Mouse (Mus musculus) cerebellum, adult 11-12 months (tissue): ENCODE measurements around the gene Ccdc47.
A peak's percentile ranks its signal among the peaks of the same experiment; 100 is the strongest.

Experiments used
- DNase-seq: peaks from one replicate; pipeline ENCODE4 v3.0.0; 2022

Ccdc47 gene

GRCm38 (mm10) chr11:106195341-106195740 is 20.8 kb downstream of the Ccdc47 start:
- DNase-seq: no peak

GRCm38 (mm10) chr11:106194891-106195290 is 21.3 kb downstream of the Ccdc47 start:
- no peak for DNase-seq

GRCm38 (mm10) chr11:106194155-106194541 is 22.0 kb downstream of the Ccdc47 start:
- no peak for DNase-seq

GRCm38 (mm10) chr11:106193371-106194154 is 22.6 kb downstream of the Ccdc47 start:
- peak; percentile 98 for DNase-seq

GRCm38 (mm10) chr11:106192657-106193370 is 23.3 kb downstream of the Ccdc47 start:
- DNase-seq: no peak

GRCm38 (mm10) chr11:106192241-106192640 is 23.9 kb downstream of the Ccdc47 start:
- DNase-seq: no peak

- DNase-seq: no peak
These were observed 24.4 kb downstream of the Ccdc47 start for GRCm38 (mm10) chr11:106191716-106192115.

GRCm38 (mm10) chr11:106187326-106187725 is 28.8 kb downstream of the Ccdc47 start:
- DNase-seq: no peak

- DNase-seq: no peak
These were observed 35.7 kb downstream of the Ccdc47 start for GRCm38 (mm10) chr11:106180449-106180801.

- peak; percentile 85 for DNase-seq
These were observed 36.3 kb downstream of the Ccdc47 start for GRCm38 (mm10) chr11:106179711-106180448.

- no peak for DNase-seq
These were observed 37.9 kb downstream of the Ccdc47 start for GRCm38 (mm10) chr11:106178036-106178782.

GRCm38 (mm10) chr11:106176372-106176771 is 39.8 kb downstream of the Ccdc47 start:
- DNase-seq: no peak

GRCm38 (mm10) chr11:106175081-106175480 is 41.1 kb downstream of the Ccdc47 start:
- peak; percentile 75 for DNase-seq

- DNase-seq: peak; percentile 77
These were observed 41.8 kb downstream of the Ccdc47 start for GRCm38 (mm10) chr11:106174372-106174771.

GRCm38 (mm10) chr11:106173228-106173627 is 42.9 kb downstream of the Ccdc47 start:
- DNase-seq: no peak

GRCm38 (mm10) chr11:106170807-106171206 is 45.3 kb downstream of the Ccdc47 start:
- DNase-seq: no peak

- DNase-seq: no peak
These were observed 48.7 kb downstream of the Ccdc47 start for GRCm38 (mm10) chr11:106167435-106167834.

GRCm38 (mm10) chr11:106164601-106165180 is 51.5 kb downstream of the Ccdc47 start:
- no peak for DNase-seq

GRCm38 (mm10) chr11:106163546-106163945 is 52.6 kb downstream of the Ccdc47 start:
- DNase-seq: no peak

- DNase-seq: peak; percentile 70
These were observed 53.9 kb downstream of the Ccdc47 start for GRCm38 (mm10) chr11:106162237-106162636.

- DNase-seq: peak; percentile 84
These were observed 55.1 kb downstream of the Ccdc47 start, which contains the start of the genes Gm10840 and Limd2 for GRCm38 (mm10) chr11:106160841-106161721. Gene Gm10840, plus strand, starts transcription at chr11:106160850. Gene Limd2, minus strand, starts transcription at chr11:106160860.
